Mouse (Mus musculus): ENCODE measurements around the gene Rab3il1. TPM values are rescaled to one million over a fixed set of nuclear protein-coding genes. Genes with fewer than 3 reads are reported as not detected.

The Rab3il1 gene
- polyA plus RNA-seq, 1 experiment from 2014 or later = 42.0 TPM

Other genes starting within 250 kb of the Rab3il1 start
- not detected in 2 replicates for gene Scgb2a2, start 154.1 kb upstream of the Rab3il1 start, polyA plus RNA-seq (2015; fragmentation: Nextera tagmentation; extraction: Ambion mirVana)
- 101 and 118 TPM in 2 replicates for gene Incenp, start 102.1 kb upstream of the Rab3il1 start, polyA plus RNA-seq (2015; fragmentation: Nextera tagmentation; extraction: Ambion mirVana)
- gene Fth1, start 21.1 kb upstream of the Rab3il1 start, polyA plus RNA-seq (2015; fragmentation: Nextera tagmentation; extraction: Ambion mirVana) = 1,553 and 1,793 TPM in 2 replicates
- gene Best1, start within 50 bp of the Rab3il1 start, polyA plus RNA-seq (2015; fragmentation: Nextera tagmentation; extraction: Ambion mirVana) = 0.73 and 0.98 TPM in 2 replicates
- gene Fads3, start 39.9 kb downstream of the Rab3il1 start, polyA plus RNA-seq (2015; fragmentation: Nextera tagmentation; extraction: Ambion mirVana) = 8.6 and 10.0 TPM in 2 replicates
- gene Fads2, start 100.1 kb downstream of the Rab3il1 start, polyA plus RNA-seq (2015; fragmentation: Nextera tagmentation; extraction: Ambion mirVana) = 70.0 and 79.8 TPM in 2 replicates
- gene Fads1, start 181.2 kb downstream of the Rab3il1 start, polyA plus RNA-seq (2015; fragmentation: Nextera tagmentation; extraction: Ambion mirVana) = 93.6 and 104 TPM in 2 replicates
- gene Tmem258, start 202.3 kb downstream of the Rab3il1 start, polyA plus RNA-seq (2015; fragmentation: Nextera tagmentation; extraction: Ambion mirVana) = 485 and 486 TPM in 2 replicates
- gene Fen1, start 202.5 kb downstream of the Rab3il1 start, polyA plus RNA-seq (2015; fragmentation: Nextera tagmentation; extraction: Ambion mirVana) = 69.3 and 88.1 TPM in 2 replicates
- 0.91 and 1.4 TPM in 2 replicates for gene Myrf, start 239.1 kb downstream of the Rab3il1 start, polyA plus RNA-seq (2015; fragmentation: Nextera tagmentation; extraction: Ambion mirVana)

All from embryonic facial prominence, embryonic 13.5 days (tissue).